Mouse (Mus musculus): ENCODE data around the gene Nav3.

DNA sequence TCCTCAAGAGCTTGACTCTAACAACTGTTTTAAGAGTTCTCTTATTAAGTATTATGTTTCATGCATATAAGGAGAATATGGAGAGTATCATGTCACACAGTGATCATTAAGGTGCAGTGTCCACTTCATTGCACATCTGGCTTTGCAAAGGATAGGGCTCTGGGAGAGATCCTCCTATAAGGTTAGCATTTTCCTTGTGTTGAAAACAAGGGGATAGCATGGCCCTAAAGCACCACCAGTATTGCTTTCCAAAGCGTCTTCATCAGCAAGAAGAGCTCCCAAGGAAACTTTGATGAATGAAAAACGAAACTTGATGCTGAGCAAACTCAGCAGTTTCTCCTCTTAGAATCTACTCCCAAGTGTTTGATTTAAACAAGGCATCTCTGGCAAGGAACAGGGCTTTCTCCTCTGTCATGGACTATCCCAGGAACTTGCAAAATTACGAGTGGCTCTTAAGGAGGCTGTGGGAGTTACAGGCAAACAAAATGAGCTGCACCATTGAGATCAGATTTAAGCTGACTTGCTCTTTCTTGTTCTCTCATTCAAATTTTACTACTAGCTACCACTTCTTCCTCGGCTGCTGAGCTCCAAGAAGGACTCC lies 436.6 kb downstream of the Nav3 start:
- no peak for TF ChIP-seq CTCF (IDR thresholded peaks at IDR 0.05; ENCODE audit: low read depth)
- no peak for TF ChIP-seq EP300 (IDR thresholded peaks at IDR 0.05; ENCODE audit: low read depth)
